Mouse (Mus musculus) monocyte, adult 2 months (primary cell): Measurements from ENCODE around the gene Plpp4.

Experiments used
- DNase-seq, 2 experiments: peaks; one replicate each; pipeline ENCODE4 v3.0.0; 2022; ENCODE audit warnings: low spot score in 2 of 2, low read depth in 1 of 2

Plpp4 gene

DNA sequence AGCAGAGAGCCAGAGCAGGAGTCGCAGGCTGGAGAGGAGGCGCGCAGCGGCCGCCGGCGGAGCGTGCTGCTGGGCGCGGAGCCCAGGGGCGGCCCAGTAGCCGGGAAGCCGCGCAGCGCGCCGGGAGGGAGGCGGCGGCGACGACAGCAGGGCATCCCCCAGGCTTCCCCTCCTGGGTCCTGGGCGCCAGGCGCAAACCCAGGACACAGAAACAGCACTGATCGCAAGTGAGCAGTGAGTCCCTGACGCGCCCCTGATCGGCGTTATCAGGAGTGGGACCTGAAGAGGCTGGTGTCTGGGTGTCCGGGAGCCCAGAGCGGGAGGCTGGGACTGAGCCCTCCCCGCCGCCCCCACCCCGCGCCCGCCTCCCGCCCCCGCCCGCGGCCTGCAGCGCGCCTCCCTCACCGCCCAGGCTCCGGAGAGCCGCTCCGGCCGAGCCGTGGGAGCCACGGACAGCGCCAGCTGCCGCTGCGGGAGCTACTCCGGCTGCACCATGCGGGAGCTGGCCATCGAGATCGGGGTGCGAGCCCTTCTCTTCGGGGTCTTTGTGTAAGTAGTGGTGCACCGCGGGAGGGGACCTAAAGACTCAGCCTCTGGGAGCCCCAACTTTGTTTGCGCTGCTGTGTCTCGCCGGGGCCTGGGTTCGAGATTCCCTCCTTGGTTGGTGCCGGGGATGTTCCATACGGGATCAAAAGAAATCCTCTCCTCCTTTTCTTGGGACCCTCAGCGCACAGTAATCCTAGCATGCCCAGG is at the start of gene Plpp4:
Plpp4 (plus strand) TSS at position 411 of the 753 bp plus-strand sequence.
- no peak for DNase-seq

GRCm38 (mm10) chr7:129215926-129216543 is 40.8 kb upstream of the Plpp4 start:
- DNase-seq = no peak

DNA sequence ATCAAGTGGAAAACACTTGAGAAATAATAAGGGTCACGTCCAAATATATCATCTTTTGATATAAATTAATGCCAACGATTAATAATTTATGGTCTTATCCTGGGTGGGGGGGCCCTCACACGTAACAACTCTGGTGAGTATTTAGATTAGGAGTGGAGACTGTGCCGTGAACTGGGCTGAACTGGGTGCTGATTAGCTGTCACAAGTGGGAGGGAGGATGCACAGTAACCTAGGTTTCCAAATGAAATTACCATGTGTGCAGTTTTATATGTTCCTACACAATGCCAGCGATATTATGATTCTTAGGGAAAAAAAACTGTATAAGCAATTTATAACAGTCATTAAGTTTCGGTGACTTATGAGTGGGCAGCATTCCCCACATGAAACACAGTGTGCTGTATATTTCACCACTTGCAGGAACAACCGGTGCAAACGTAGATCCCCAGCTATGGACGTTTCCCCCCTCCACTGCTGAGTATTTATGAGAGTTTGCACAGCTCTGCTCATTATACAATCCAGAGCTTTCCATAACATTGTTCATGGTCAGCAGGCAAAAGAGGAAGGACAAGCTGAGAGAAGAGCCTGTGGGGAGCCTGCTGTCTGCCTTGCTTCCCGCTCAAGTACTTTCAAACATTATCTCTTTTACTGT is 40.2 kb upstream of the Plpp4 start:
- DNase-seq = no peak

- DNase-seq = no peak
Observed at GRCm38 (mm10) chr7:129220948-129221347, 35.9 kb upstream of the Plpp4 start.

GRCm38 (mm10) chr7:129221649-129222048 is 35.2 kb upstream of the Plpp4 start:
- no peak for DNase-seq

DNA sequence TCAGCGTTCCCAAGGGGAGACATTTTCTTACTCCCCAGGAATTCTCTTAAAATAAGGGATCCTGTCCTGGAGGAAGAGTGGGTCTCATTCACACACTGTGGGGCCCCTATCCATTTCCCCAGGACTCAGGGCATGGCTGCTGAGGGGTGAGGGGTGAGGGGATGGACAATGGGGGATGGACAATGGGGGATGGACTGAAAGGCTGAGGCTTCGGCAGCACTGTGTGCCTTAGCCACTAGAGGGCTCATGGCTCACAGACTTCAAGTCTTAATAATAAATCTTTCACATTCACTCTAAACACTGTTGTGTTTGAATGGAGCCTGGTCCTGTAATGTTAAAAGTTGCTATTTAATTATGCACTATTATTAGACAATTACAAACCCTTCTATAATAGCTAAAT is 21.4 kb upstream of the Plpp4 start:
- no peak for DNase-seq

GRCm38 (mm10) chr7:129235995-129236394 is 20.8 kb upstream of the Plpp4 start:
- DNase-seq = no peak

DNA sequence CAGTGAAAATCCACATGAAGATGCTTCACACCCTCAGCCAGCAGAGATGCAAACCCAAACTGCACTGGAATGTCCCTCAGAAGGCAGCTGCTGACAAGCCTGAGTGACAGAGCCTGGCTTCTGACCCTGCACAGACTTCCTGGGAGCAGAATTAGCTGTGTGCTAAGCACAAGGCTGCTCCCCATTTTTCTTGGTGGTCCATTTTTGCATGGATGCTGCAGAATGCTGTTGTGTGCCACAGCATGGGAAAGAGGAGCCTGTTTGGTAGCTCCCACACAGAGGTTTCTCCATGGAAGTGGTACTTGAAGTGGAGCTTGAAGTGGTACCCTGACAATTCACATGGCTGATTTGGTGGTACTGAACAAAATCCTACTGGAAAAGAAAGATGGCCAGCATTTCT is 5.8 kb upstream of the Plpp4 start:
- no peak for DNase-seq

- DNase-seq = no peak
Observed at GRCm38 (mm10) chr7:129253406-129253805, 3.4 kb upstream of the Plpp4 start.

DNA sequence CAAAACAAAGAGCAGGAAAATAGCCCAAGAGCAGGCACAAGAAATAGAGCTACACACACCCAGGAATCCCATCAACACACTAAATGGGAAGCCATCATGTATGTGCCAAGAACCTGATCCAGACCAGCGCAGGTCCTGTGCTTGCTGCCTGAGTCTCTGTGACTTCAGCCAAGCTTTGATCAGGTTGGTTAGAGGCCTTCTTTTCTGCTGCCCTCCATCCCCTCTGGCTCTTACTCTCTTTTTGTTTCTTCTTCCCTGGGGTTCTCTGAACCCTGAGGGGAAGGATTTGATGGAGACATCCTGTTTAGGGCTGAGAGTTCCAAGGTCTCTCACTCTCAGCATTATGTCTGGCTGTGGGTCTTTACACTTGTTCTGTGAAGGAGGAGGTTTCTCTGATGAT is 2.7 kb upstream of the Plpp4 start:
- DNase-seq = no peak

DNA sequence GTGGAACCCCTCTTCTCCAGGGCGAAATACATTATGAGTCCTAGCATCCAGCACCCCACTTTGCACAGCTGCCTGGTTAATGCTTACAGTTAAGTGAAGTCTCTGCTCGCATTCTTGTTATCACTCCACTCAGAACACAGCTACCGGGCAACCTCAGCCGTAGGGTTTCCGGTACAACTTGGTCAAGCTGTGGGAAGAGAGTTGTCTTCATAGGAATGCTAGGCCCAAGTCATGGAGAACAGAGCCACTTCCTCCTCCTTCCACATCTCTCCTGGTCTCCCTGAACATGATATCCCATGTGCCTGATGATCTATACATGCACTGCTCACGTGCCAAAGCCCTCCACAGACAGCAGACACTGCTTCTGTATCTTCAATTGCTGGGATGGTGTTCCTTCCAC is 1.4 kb upstream of the Plpp4 start:
- no peak for DNase-seq

- no peak for DNase-seq
Observed at GRCm38 (mm10) chr7:129257374-129258018, 665 bp downstream of the Plpp4 start.

GRCm38 (mm10) chr7:129258331-129258730 is 1.5 kb downstream of the Plpp4 start:
- no peak for DNase-seq

- DNase-seq = no peak
Observed at GRCm38 (mm10) chr7:129259195-129259594, 2.4 kb downstream of the Plpp4 start.

DNA sequence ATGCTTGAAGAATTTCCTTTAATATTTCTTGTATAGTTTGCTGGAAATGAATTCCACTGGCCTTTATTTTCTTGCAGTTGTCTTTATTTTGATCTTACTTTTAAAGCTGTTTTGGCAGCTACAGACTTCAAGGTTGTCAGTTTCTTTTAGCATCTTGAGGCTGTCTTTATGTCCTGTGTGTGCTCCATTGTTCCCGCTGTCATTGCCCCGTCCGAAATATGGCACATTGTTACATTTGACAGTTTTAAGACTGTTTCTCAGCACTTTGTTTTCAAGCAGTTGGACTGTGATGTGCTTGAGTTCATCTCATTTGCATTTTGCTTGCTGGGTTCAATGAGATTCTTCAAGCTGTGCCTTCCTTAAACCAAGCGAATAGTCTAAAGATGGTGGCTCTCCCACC is 17.0 kb downstream of the Plpp4 start:
- DNase-seq = no peak

DNA sequence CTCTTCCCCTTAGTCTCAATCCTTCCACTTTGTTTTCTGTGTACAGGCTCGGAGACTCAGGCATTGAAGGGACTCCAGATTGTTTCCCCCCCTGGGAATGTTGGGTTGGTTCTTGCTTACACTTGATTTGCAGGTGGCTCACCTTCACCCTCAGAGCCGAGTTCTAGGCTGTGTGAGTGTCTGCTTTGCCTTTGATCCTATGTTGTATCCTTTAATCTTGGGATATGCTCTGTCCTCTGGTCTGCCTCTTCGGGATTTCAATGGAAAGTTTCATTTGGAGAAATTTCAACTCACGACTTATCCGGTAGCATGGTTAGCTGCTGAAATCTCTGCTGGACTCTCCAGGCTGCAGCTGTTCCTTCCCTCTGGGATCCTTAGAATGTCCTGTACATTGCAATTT is 17.9 kb downstream of the Plpp4 start:
- DNase-seq = no peak

- no peak for DNase-seq
Observed at GRCm38 (mm10) chr7:129277751-129278150, 20.9 kb downstream of the Plpp4 start.

DNA sequence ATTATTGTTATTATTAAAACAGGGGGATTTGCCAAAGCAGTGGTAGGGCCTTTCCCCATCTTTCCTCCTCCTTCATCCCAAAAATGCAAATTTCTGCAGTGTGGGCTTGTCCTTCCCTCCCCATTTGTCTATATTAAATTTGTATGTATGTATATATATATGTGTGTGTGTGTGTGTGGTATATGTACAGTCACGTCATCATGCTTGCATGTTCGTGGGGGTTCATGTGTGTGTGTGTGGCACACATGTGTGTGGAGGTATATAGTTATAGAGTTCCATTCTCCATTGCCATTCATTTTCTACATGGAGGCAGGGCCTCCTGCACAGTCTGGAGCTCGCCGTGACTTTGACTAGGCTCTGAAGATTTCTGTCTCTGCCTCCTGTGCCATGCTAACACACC is 22.0 kb downstream of the Plpp4 start:
- DNase-seq = no peak

- DNase-seq = no peak
Observed at GRCm38 (mm10) chr7:129279261-129279660, 22.4 kb downstream of the Plpp4 start.

DNA sequence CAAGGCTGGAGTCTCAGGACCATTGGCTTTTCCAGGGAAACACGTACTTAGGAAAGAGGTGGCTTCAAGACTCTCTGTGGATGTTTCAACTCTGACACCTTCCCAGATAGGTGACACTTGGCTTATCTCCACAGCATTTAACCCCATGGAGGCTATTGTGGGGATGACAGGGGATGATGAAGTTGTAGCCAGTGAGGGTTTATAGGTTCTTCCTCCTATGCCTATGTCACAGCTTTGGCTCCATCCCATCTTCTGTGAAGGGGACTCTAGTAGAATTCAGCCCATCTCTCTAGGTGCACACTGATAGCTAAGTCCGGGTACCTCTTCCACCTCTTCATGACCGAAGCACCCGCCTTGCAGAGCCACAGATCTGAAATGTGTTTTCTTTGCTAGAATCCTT is 25.1 kb downstream of the Plpp4 start:
- no peak for DNase-seq

GRCm38 (mm10) chr7:129285186-129285868 is 28.5 kb downstream of the Plpp4 start:
- DNase-seq = no peak
